Mouse (Mus musculus) layer of hippocampus, postnatal 36 days (tissue): ENCODE measurements around the gene Gm10837. TPM values are rescaled to one million over a fixed set of nuclear protein-coding genes. Genes with fewer than 3 reads are reported as not detected.
A peak's percentile ranks its signal among the peaks of the same experiment; 100 is the strongest.
"Not testable (repeated sequence)": the region's sequence is repeated elsewhere in the genome, so short reads cannot be mapped to it uniquely, and the experiment has no call there.

Experiments used
- DNase-seq, 2 experiments: peaks; one replicate each; pipeline ENCODE4 v3.0.0; 2022
- total RNA-seq, 2 experiments: library from RNA; stranded (reverse); gene quantifications; 2 replicates each; pipeline ENCODE4 v1.2.3; 2021

Gm10837 gene
- total RNA-seq = not detected

DNA sequence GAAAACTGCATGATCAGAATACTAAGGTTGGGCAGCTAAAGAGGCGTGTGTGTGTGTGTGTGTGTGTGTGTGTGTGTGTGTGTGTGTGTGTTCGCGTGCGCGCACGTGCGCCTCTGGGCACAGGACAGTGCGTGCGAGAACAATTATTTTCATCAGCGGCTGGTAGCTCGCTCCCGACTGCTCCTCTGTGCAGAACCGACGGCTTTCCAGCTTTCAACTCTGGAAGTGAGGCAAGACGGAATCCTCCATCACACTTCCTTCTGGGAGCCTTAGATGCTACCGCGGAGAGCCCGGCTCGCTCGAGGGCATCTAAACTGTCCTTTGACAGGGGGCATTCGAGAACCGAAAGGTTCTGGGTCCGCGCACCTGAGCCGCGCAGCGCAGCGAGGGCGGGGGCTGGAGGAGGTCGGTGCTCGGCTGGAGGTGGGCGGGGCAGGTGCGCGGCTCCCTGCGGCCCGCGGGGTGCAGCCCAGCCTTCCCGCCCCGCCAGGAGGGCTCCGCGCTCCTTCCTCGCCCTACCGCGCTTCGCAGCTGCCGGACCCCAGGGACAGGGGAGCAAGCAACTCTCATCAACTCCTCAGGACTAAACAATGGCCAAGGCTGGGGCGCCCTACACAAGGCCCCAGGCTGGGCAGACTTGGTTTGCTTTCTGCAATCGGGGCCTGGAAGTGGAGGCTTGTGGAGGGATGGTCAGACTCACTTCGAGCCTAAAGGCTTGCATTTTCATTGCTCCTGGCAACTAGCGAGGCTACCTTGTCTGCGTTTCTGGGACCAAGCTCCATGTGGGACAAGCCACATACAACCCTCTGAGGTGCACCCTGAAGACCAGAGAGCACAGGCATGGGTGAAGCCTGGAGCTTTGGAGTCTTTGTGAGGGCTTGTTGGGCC, at the start of gene Gm10837:
Gene Gm10837, plus strand, starts transcription at position 146 of the 888 bp plus-strand sequence.
- DNase-seq = no peak

DNA sequence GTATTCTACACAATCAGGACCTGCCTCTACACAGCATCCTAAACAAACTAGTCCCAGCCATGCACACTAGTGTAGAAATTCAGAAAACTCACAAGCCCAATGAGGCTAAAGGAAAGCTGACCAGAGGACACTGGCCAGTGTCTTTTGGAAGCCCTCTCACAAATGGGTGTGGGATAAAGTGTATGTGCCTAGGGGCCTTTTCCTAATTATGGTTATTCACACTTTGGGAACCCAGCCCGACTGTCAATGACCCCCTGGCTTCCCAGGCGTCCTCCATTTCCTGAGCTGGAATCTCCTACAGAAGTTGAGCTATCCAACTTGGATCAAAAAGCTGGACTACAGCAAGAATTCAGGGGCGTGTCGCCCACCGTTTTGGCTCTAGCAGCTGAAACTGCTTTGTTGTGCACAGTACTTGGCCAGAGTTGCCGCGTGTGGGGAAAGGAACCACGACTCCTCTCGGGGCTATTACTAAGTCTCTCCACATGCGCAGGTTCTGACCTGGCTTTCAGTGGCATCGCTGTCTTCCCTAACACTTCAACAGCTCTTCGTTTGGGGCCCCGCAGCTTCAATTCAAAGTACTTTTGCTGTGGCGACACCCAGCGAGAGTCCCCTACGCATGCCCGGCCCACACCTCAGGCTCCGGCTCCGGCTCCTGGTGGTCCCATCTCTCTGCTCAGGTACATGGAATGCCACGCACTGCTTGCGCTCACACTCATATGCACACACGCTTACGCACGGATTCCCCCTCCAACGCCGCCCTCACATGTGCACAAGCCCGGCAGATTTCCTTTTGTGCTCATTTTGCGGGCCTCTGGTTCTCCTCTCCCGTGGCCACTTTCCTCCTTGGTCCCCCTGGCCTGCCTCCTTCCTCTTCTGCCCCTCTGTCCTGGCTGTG, 40.5 kb upstream of the Gm10837 start:
- DNase-seq = no peak

DNA sequence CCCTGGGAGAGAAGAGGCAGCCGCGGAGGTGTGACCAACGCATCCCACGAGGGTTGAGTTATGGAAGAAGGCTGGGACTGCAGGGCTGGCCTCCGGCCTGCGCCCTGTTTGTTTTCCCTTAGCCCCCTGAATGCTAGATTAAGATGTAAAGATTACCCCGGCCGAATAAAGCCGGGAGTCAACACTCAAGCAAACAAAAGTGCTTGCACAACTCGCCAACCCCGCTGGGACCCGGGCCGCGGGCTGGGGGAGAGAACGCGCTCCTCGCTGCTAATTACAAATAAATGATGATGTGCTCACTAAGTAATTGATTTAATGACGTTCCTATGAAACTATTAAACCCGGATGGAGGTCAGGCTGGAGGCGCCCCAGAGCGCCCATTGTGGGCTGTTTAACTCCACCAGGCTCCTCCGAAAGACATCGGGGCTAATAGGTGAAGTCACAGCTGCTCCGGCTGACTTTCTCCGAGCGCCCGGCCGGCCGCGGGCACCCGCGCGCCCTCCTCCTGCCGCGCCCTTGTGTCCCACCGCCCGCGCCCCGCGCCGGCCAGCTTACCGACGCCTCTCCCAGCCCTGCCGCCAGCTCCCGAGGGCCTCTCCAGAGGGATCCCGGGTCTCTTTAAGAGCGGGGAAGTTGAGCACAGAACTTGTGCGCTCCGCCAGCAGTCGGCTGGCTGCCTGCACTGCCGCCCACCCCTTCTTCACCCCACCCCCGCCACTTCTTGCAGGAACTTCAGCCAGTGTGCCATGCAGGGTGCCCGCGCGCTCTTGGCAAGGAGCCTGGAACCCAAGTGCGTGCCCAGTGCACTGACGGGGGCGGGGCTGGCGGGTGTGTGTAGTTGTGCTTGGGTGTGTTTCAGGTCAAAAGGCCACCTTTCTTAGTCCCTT, 39.6 kb upstream of the Gm10837 start, which contains the start of gene Gm5089:
Gene Gm5089, minus strand, starts transcription at position 620 of the 887 bp plus-strand sequence.
- peak in 1 of 2 experiments; percentile 50 for DNase-seq

DNA sequence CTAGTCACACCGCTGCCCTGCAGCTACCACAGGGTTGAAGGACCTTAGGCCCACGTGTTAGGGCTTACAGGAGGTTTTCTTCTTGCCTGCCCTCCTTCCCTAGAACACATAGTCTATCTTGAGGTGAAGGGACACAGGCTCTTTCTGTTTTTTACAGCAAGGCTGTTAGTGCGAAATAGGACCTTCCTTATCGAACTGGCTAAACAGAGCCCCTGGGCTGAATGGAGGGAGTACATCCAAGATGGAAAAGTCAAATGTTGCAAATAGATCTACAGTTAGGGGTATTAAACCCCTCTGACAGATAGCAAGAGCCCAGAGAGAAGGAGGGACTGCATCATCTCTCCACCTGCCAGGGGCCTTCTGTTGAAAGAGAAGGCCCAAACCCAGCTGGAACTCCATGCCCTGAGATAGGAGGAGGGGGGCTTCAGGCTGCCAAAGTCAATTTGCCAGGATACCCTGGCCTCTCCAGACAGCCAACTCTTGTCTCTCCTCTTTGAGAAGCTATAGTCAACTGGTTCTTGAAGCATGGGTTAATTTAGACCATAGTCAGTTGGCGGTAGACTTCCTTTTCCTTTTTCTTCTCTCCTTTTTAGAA, 38.7 kb upstream of the Gm10837 start:
- DNase-seq = no peak

DNA sequence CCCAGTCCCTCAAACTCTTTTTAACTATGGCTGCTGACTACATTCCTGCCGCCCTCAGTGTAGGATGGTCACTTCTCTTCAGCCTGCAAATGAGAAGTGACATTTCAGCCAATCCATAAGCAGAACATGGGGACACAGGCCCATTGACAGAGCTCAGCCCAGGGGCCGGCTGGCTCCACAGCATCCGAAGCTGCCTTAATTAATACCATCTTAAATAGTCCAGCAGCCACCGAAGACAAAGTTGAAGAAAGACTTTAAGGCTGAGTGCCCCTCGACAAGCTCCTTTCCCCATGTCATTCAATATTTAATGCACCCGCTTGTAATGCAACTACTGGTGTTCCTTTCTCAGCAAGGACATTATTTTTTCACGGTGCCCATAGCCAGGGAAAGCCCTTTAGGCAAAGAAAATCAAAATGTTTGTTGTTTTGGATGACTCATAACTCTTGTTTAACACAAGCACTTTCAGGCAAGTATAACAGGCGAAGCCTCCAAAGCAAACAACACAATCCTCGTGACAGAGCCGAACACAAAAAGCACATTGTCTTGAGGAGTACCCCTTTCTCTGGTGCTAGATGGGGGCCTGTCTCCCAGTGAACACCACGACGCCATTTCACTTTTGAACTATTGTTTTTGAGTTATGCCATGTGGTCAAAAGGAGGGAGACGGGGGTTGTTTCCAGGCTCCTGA, 37.5 kb upstream of the Gm10837 start:
- DNase-seq = no peak

DNA sequence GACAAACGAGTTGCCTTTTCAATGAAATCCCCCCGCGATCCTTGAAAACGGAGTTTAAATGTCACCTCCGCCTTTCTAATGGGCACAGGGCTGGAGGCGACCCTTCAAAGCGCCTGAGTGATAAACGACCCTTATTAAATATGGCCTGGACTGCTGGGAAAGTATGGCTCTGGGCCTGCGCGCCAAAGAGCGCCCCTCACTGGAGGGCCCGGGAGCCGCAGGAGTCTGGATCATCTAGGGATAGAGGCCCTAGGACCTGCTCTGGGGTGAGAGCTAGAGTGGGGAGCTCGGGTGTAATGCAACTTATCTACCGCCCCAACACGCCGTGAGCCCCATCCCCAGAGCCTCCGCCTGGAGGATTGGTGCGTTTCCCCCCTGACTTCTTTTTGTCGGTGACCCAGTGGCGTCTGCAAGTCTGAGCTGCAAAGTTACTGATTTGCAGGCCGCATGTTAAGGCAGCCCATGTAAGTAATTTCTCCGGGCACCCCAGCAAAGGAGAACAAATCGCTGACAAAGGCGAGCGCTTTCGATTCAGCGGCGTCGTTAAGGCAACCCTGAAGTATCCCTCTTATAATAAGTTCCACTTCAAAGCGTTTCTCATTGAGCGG, 36.9 kb upstream of the Gm10837 start:
- DNase-seq = peak in 1 of 2 experiments; percentile 58

DNA sequence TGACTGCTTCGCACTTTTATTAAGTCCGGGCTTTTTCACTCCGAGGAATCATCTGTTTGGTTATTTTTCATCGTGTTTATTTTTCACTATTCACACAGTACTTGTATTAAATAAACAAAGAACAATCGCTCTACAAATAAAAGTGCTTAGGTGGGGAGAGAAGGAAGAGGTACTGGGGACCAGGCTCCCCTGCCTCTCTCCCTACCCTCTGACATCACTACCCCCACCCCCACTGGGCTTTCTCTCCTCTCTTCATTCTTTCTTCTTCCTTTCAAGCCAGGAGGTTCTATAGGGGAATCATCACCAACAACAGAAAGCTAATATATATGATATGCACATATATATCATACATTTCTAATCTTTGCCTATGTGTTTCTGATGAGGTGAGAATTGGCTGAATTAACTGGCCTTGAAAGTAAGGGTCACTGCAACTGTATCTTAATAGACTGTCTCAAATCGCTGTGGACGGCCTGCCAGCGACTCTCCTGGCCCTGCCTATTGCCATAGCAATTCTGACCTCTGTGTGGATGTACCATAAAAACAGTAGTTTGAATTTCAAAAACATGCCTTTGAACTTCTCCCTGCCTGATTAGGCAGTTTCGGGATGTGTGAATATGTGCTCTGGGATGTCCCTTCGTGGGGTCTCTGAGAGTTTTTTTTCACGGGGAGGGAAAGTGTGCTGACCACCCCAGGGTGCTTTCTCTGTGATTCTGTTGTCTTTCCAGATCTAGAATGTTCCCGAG, 36.2 kb upstream of the Gm10837 start:
- no peak for DNase-seq

DNA sequence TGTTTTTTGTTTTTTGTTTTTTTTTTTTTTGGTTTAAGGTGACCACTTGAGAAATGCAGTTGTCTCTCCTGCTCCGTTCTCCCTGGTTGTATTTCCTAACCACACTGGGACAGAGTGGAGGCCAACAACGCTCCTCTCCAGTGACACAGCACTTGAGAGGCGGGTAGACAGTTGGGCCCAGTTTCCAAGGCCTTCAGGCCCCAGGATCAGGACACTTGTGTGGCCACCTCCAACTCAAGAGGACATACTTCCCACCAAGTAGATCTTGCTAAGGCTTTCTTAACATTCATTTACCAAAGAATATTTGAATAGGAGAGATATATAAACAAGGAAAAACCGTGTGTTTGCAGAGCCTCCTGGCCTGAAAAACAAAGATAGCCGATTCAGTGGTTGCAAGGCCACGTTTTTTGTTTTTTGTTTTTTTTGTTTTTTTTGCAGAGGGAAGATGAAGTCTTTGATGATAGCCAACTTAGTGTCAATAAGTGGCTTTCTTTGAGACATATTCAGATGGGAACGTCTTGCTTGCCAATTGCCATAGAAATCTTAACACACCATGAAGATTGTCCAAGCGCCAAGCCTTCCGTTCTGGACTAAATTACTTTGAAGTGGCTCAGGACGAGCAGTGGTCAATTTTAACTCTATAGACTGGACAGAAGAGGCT, 35.4 kb upstream of the Gm10837 start:
- no peak for DNase-seq

DNA sequence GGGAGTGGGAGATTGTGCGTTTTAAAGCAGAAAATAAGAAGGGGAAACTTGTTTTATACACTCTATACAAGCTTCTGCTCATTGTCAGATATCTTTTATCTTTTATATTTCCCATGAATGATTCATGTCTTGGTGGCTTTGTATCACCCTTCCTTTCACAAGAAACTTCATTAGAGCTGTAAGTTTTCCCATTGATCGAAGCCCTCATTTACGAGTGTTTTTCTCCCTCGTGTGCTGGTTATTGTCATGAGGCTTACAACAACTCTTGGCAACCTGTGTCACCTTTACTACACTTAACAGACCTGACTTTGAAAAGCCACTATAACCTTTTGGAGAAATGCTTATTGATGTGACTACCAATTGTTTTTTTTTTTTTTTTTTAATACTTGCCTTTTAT, 34.8 kb upstream of the Gm10837 start:
- DNase-seq = no peak

DNA sequence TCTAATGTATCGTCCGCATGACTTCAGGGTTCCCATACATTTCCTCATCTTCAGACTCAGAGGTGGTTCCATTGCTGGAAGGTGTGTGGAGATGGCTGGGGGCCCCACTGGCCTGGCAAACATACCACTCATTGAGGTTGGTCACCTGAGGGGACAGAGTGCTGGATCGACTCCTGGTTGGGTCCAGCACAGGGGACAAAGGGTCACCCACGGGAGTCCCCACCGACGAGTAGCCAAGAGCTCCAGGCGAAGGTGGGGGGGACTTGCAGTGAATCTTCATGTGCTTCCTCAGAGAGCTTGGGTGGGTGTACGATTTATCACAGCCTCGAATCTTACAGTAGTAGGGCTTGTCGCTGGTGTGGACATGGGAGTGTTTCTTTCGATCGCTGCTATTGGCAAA, 31.1 kb upstream of the Gm10837 start:
- DNase-seq = not testable (repeated sequence)

DNA sequence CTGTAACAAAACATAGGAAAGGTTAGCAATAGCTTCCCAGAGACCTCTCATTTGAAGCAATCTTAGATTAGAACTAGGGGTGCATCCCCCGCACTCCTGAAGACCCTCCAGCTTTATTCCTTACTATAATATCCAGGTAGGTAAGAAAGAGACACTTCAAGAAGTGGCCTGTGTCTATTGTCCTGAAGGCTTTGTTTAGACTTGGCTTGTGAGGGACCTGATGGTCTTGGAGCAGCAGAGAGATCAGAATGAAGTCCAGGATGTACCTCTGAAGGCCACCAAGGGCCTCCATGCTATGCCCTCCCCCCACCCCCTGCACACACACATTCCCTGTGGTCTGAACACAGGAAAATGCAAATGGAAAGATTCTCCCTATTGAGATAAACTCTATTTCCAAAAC, 30.6 kb upstream of the Gm10837 start:
- DNase-seq = no peak

DNA sequence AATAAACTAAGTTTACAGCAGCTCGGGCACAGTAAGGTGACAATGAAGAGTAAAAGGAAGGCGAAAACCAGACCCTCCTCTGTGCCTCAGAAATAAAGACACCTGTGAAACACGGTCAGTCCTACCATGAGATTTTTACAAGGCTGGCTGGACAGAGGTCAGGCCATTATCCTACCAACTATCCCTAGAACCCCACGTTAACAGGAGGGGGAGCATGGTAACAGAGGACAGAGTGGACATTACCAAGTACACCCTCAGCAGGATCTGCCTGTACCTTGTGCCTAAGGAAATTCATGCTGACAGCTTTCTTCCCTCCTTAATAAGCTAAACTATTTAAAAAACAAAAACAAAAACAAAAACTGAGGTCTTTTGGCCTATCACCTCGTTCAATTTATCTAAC, 30.2 kb upstream of the Gm10837 start:
- DNase-seq = no peak

DNA sequence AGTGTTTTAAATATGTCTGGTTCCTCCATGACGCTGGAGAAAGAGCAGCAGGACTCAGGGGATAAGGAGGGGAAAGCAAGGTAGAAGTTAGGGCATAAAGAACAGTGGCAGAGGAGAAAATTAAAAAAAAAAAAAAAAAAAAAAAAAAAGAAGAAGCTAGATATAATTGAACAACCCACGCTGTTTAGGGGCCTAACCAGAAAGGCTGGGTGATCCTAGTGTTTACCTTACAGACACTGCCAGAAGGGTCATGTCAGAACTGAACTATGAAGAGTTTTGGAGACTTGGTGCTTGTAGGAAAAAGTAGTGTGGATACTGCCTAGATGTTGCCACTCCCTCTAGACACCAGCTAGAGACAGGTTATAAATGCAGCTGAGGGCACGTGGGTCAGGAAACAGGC, 28.9 kb upstream of the Gm10837 start:
- no peak for DNase-seq

DNA sequence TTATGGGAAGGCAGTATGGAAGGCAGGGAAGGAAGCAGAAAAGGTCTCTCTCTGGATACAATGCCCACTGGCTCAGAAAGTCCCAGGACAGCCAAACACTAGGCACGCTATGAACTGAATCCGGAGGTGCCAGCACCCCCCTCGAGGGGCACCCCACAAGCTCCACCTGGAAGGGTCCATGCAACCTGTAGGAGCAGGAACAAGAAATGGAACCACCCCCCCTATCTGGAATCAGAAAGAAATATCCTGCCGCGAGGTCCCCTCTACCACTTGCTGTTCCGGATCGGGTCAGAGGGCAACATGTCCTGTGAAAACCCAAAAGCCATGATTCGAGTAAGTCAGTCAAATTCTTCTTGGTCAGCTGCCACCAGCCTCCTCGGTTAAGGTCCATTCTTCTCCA, 28.4 kb upstream of the Gm10837 start:
- no peak for DNase-seq

DNA sequence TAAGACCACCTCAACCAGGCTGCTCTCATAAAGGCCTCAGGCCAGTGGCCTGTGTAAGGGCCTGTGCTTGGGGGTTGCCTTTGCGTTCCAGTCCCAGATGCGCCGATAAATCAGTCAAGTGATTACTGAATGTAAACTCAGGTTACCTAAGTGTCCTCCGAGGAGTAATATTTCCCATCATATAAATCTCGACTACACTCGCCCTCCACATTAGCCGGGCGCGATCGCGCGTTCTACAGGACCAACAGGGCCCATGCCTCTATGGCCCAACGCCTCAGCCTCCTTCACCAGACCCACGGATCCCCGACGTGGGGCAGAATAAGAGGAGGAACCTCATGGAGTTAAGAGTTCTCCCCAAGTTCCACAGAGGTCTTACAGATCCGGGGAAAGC, 27.7 kb upstream of the Gm10837 start:
- no peak for DNase-seq

DNA sequence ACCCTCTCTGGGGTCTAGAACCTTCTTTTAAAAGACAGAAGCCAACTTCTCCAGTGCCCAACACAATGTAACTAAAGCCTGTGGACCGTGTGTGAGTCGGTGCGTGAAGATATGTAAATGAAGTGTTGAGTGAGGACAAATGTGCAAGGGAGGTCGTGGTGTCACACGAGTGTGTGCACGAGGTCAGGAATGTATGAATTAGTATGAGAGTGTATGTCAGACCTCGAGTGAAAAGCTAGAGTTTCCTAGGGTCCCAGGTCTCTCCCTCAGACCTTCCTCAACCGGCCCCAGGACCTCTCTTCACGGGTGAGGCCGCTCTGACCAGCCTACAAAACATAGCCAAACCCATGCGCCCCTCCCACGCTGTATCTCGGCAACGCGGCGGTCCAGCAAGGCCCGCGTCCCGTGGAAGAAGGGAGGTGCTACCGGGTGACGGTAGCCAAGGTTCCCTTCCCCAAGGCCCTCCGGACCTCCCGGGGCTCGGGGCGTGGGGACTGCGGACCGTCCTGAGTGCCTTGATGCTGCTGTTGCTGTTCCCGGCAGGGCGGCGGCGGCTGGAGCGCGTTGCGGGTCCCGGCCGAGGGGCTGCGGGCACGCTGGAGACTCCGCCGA, 27.2 kb upstream of the Gm10837 start:
- no peak for DNase-seq

DNA sequence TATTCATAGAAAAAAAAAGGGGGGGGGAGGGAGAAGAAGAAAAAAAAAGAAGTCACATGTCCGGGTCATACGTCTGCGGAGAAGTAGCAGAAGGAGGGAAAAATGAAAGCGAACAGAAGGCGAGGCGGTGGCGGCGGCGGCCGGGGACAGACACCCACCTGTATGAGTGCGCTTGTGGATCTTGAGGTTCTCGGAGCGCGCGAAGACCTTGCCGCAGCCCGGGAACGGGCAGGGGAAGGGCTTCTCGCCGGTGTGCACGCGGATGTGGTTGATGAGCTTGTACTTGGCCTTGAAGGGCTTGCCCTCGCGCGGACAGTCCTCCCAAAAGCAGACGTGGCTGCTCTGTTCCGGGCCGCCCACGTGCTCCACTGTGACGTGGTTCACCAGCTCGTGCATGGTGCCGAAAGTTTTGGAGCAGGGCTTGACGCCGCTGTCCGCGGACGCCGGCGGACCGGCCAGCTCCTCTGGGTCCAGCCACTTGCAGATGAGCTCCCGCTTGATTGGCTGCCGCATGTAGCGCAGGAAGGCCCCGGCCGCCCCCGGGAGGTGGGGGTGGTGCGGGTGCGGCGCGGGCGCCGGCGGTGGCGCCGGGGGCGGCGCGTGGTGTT, 26.5 kb upstream of the Gm10837 start:
- DNase-seq = not testable (repeated sequence)

DNA sequence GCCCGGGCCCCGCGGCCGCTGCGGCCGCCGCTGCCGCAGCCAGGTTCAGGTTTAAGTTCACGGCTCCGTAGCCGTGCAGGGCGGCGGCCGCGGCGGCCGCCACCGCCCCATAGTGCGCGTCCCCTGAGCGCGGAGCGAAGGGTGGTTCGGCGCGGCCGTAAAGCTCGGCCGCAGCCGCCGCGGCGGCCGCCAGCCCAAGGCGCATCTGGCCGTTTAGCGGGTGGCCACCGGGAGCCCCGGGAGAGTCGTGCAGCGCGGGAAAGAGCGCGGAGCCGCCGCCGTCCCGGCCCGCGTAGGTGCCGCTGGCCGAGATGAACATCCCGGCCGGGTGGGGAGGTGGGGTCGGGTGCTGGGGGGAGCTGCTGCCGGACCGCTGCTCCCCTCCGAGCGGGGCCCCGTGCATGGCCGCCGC, 26.0 kb upstream of the Gm10837 start:
- no peak for DNase-seq
